Mouse (Mus musculus) heart, adult 2 months (tissue): Measurements from ENCODE around the gene Gm572.

Experiments used
- CTCF ChIP-seq: fragments of 200-600 bp; IDR thresholded peaks from 2 replicates; pipeline ENCODE4 v1.8.1; 2022; ENCODE audit warnings: antibody characterized with exemption, mild to moderate bottlenecking, moderate library complexity
- POLR2A ChIP-seq: fragments of 200-500 bp; IDR thresholded peaks from 2 replicates; pipeline ENCODE4 v1.6.1; 2011; ENCODE audit warnings: mild to moderate bottlenecking, low read depth, low read length, control low read depth; ENCODE audit not compliant: insufficient read depth

DNA sequence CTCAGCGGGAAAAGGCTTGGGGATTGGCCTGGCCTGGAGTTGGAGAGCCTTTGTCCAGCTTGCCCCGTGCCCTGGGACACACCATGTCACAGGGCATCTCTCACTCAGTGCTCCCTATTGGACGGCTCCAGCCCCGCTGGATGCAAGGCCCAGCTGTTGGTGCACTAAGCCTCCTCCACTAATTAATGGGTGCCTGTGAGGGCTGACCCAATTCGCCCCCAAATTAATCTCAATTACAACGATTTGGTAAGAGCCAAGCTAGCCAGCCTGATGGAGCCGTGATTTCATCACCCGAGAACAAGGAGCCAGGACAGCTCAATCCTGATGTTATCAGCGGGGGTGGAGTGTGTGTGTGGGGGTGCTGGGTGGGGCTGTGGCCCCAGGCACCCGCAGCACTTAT, 69.5 kb downstream of the Gm572 start:
- TF ChIP-seq CTCF, result no peak
- TF ChIP-seq POLR2A, result no peak
